Mouse (Mus musculus) midbrain, embryonic 16.5 days (tissue): Measurements from ENCODE around the gene Cfap52. TPM values are rescaled to one million over a fixed set of nuclear protein-coding genes. Genes with fewer than 3 reads are reported as not detected.

Source experiments
- ATAC-seq: fragments of 200-750 bp; cut with Nextera tagmentation; 2 replicates; pipeline ENCODE4 v1.8.0; 2017; ENCODE audit warnings: moderate TSS enrichment
- H3K27ac ChIP-seq: fragments of 300-500 bp; sonication (generic); 2 replicates; pipeline ENCODE4 v1.5.1; 2014; ENCODE audit warnings: mild to moderate bottlenecking, low read length, mixed read lengths
- H3K27me3 ChIP-seq: fragments of 300-500 bp; sonication (generic); 2 replicates; pipeline ENCODE4 v1.6.1; 2014; ENCODE audit warnings: low read depth, low read length, mixed read lengths; ENCODE audit not compliant: control insufficient read depth, insufficient read depth
- H3K36me3 ChIP-seq: fragments of 300-500 bp; sonication (generic); 2 replicates; pipeline ENCODE4 v1.6.1; 2014; ENCODE audit warnings: mild to moderate bottlenecking, low read length, moderate library complexity, mixed read lengths; ENCODE audit not compliant: control insufficient read depth, insufficient read depth
- H3K4me1 ChIP-seq: fragments of 300-500 bp; sonication (generic); 2 replicates; pipeline ENCODE4 v1.6.1; 2014; ENCODE audit warnings: mild to moderate bottlenecking, low read length, mixed read lengths; ENCODE audit not compliant: control insufficient read depth, insufficient read depth
- H3K4me2 ChIP-seq: fragments of 300-500 bp; sonication (generic); 2 replicates; pipeline ENCODE4 v1.6.1; 2014; ENCODE audit warnings: mild to moderate bottlenecking, low read length, mixed read lengths
- H3K4me3 ChIP-seq: fragments of 300-500 bp; sonication (generic); 2 replicates; pipeline ENCODE4 v1.5.1; 2014; ENCODE audit warnings: low read depth, mild to moderate bottlenecking, low read length, moderate library complexity, mixed read lengths
- H3K9ac ChIP-seq: fragments of 300-500 bp; sonication (generic); 2 replicates; pipeline ENCODE4 v1.6.1; 2014; ENCODE audit warnings: low read depth, low read length, mixed read lengths
- H3K9me3 ChIP-seq: fragments of 300-500 bp; sonication (generic); replicated peaks from 2 replicates; pipeline ENCODE4 v1.6.1; 2014; ENCODE audit warnings: mild to moderate bottlenecking, low read length, mixed read lengths; ENCODE audit not compliant: control insufficient read depth, poor library complexity, severe bottlenecking
- WGBS: fragments of 180-500 bp; shearing (Covaris S2); extraction: QIAGEN DNeasy Blood & Tissue Kit; methylation state at CpG from one replicate; pipeline ENCODE4 v1.1.7; 2014; 5-methylcytosine and 5-hydroxymethylcytosine counted together
- polyA plus RNA-seq: library from polyadenylated mRNA; unstranded; fragments of >200 nt; fragmentation: Nextera tagmentation; extraction: Ambion mirVana; gene quantifications from 2 replicates; pipeline ENCODE4 v1.2.1, GENCODE M21; 2015

Gene Cfap52
- polyA plus RNA-seq, 1 experiment from 2014 or later: 4.6 TPM

GRCm38 (mm10) chr11:67921091-67921826 lies 44.2 kb downstream of the Cfap52 start:
- Histone ChIP-seq H3K4me3 (peak overlapping the region; percentile 77), H3K9me3 (no peaks in the 10 kb centered on the region), H3K27ac (no peak overlapping the region), H3K4me1 (peaks cover 12% of the 10 kb centered on the region), H3K9ac (peak overlapping the region; percentile 78), H3K27me3 (peaks cover 19% of the 10 kb centered on the region), H3K4me2 (peak overlapping the region; percentile 100), H3K36me3 (no peaks in the 10 kb centered on the region)
- ATAC-seq: peak; percentile 42; the same call in 1 of the 2 replicates
- WGBS: 2% methylated on average over 47 of the region's 47 CpGs

GRCm38 (mm10) chr11:67920226-67920960 lies 45.1 kb downstream of the Cfap52 start:
- H3K4me3 ChIP-seq: no peak overlapping the region

GRCm38 (mm10) chr11:67919593-67919992 lies 45.9 kb downstream of the Cfap52 start:
- H3K27ac ChIP-seq: no peak overlapping the region
- no peak overlapping the region for H3K4me2 ChIP-seq
- H3K9ac ChIP-seq: no peak overlapping the region
- peaks cover 12% of the 10 kb centered on the region for H3K4me1 ChIP-seq
- no peaks in the 10 kb centered on the region for H3K9me3 ChIP-seq
- H3K27me3 ChIP-seq: peaks cover 19% of the 10 kb centered on the region
- WGBS: 73% methylated on average over 5 of the region's 5 CpGs
- no peaks in the 10 kb centered on the region for H3K36me3 ChIP-seq
- no peak for ATAC-seq
- no peak overlapping the region for H3K4me3 ChIP-seq

More at GRCm38 (mm10) chr11:67920226-67920960, 45.1 kb downstream of the Cfap52 start:
- Histone ChIP-seq H3K27ac (no peak overlapping the region), H3K9ac (no peak overlapping the region), H3K4me2 (no peak overlapping the region; the same call in 1 of the 2 replicates), H3K27me3 (peaks cover 19% of the 10 kb centered on the region), H3K9me3 (no peaks in the 10 kb centered on the region), H3K4me1 (peaks cover 12% of the 10 kb centered on the region), H3K36me3 (no peaks in the 10 kb centered on the region)
- ATAC-seq: no peak
- 56% methylated on average over 9 of the region's 9 CpGs for WGBS

- Histone ChIP-seq H3K9ac (no peak overlapping the region), H3K4me3 (no peak overlapping the region), H3K27me3 (peaks cover 19% of the 10 kb centered on the region), H3K27ac (no peak overlapping the region), H3K9me3 (no peaks in the 10 kb centered on the region), H3K4me2 (no peak overlapping the region), H3K36me3 (no peaks in the 10 kb centered on the region), H3K4me1 (peaks cover 4% of the 10 kb centered on the region)
- ATAC-seq: no peak
- WGBS: 83% methylated on average over 3 of the region's 3 CpGs
Measured at GRCm38 (mm10) chr11:67917126-67917525, 48.3 kb downstream of the Cfap52 start.

GRCm38 (mm10) chr11:67911074-67911473 lies 54.4 kb downstream of the Cfap52 start:
- Histone ChIP-seq H3K4me2 (no peak overlapping the region), H3K27ac (no peak overlapping the region), H3K27me3 (no peaks in the 10 kb centered on the region), H3K36me3 (no peaks in the 10 kb centered on the region), H3K4me1 (no peaks in the 10 kb centered on the region), H3K4me3 (no peak overlapping the region), H3K9ac (no peak overlapping the region), H3K9me3 (no peaks in the 10 kb centered on the region)
- WGBS: 88% methylated on average over 5 of the region's 5 CpGs
- ATAC-seq: no peak

- Histone ChIP-seq H3K4me2 (no peak overlapping the region), H3K9me3 (no peaks in the 10 kb centered on the region), H3K36me3 (no peaks in the 10 kb centered on the region), H3K4me3 (no peak overlapping the region), H3K4me1 (no peaks in the 10 kb centered on the region), H3K27ac (no peak overlapping the region), H3K9ac (no peak overlapping the region), H3K27me3 (no peaks in the 10 kb centered on the region)
- ATAC-seq: no peak
- 86% methylated on average over 4 of the region's 4 CpGs for WGBS
Measured at GRCm38 (mm10) chr11:67903756-67904155, 61.7 kb downstream of the Cfap52 start.

- no peaks in the 10 kb centered on the region for H3K27me3 ChIP-seq
- 67% methylated on average over 8 of the region's 8 CpGs for WGBS
- no peak overlapping the region for H3K27ac ChIP-seq
- H3K9ac ChIP-seq: no peak overlapping the region
- no peak for ATAC-seq
- H3K4me2 ChIP-seq: no peak overlapping the region
- peaks cover 4% of the 10 kb centered on the region; the same call in 1 of the 2 replicates for H3K4me1 ChIP-seq
- H3K9me3 ChIP-seq: no peaks in the 10 kb centered on the region
- H3K4me3 ChIP-seq: no peak overlapping the region
- H3K36me3 ChIP-seq: no peaks in the 10 kb centered on the region
Measured at GRCm38 (mm10) chr11:67897064-67897560, 68.3 kb downstream of the Cfap52 start.

GRCm38 (mm10) chr11:67895641-67896040 lies 69.8 kb downstream of the Cfap52 start:
- ATAC-seq: no peak
- H3K9me3 ChIP-seq: no peaks in the 10 kb centered on the region
- H3K4me3 ChIP-seq: no peak overlapping the region
- no peaks in the 10 kb centered on the region for H3K36me3 ChIP-seq
- H3K9ac ChIP-seq: no peak overlapping the region
- H3K4me1 ChIP-seq: peaks cover 4% of the 10 kb centered on the region; the same call in 1 of the 2 replicates
- H3K4me2 ChIP-seq: no peak overlapping the region
- H3K27ac ChIP-seq: no peak overlapping the region
- no peaks in the 10 kb centered on the region for H3K27me3 ChIP-seq
- WGBS: 53% methylated on average over 7 of the region's 7 CpGs

- Histone ChIP-seq H3K4me1 (no peaks in the 10 kb centered on the region), H3K9ac (no peak overlapping the region), H3K36me3 (no peaks in the 10 kb centered on the region), H3K4me2 (no peak overlapping the region), H3K9me3 (no peaks in the 10 kb centered on the region), H3K27ac (no peak overlapping the region), H3K4me3 (no peak overlapping the region), H3K27me3 (no peaks in the 10 kb centered on the region)
- WGBS: 81% methylated on average over 5 of the region's 5 CpGs
- no peak for ATAC-seq
Measured at GRCm38 (mm10) chr11:67888521-67888920, 76.9 kb downstream of the Cfap52 start.
